Mouse (Mus musculus) ES-Bruce4 (cell line): ENCODE results near the gene Erbb4.

Experiments used
- CTCF ChIP-seq: IDR thresholded peaks from one replicate; pipeline ENCODE4 v1.8.1; 2011; ENCODE audit warnings: low read depth, low read length
- EP300 ChIP-seq: IDR thresholded peaks from 2 replicates; pipeline ENCODE4 v1.6.1; 2011; ENCODE audit warnings: low read depth, low read length; ENCODE audit not compliant: insufficient read depth
- POLR2A ChIP-seq: IDR thresholded peaks from one replicate; pipeline ENCODE4 v1.8.1; 2011; ENCODE audit warnings: low read length; ENCODE audit not compliant: insufficient read depth

DNA sequence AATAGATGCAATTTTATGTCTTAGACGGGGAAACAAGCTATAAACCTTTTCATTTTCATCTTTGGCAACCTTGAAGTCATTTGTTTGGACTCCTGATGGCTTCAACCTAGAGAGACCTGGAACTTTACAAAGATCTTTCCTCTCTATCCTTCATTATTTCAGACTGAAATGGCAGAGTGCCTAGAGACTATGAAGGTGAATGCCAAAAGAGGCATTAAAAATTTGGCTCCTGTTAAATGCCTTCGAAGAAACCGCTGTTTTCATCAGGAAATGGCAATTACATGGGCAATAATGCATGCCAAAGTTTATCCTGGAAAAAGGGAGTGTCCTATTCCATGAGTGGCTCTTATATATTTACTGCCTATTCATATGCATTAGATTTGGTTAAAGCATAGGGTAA, 273.2 kb downstream of the Erbb4 start:
- TF ChIP-seq POLR2A (no peak), CTCF (no peak), EP300 (no peak)
